Mouse (Mus musculus) liver, embryonic 16.5 days (tissue): ENCODE measurements around the gene Vps25. TPM values are rescaled to one million over a fixed set of nuclear protein-coding genes. Genes with fewer than 3 reads are reported as not detected.

Experiments used
- ATAC-seq: fragments of 200-750 bp; cut with Nextera tagmentation; 2 replicates; pipeline ENCODE4 v1.8.0; 2017; ENCODE audit warnings: low read depth, mild to moderate bottlenecking, moderate number of reproducible peaks, moderate library complexity
- H3K27ac ChIP-seq: fragments of 300-500 bp; sonication (generic); 2 replicates; pipeline ENCODE4 v1.5.1; 2014; ENCODE audit warnings: mild to moderate bottlenecking, low read length
- H3K27me3 ChIP-seq: fragments of 300-500 bp; sonication (generic); 2 replicates; pipeline ENCODE4 v1.6.1; 2014; ENCODE audit warnings: low read depth, low read length, mixed read lengths; ENCODE audit not compliant: control insufficient read depth, insufficient read depth
- H3K36me3 ChIP-seq: fragments of 300-500 bp; sonication (generic); 2 replicates; pipeline ENCODE4 v1.6.1; 2014; ENCODE audit warnings: mild to moderate bottlenecking; ENCODE audit not compliant: control insufficient read depth, insufficient read depth
- H3K4me1 ChIP-seq: fragments of 300-500 bp; sonication (generic); 2 replicates; pipeline ENCODE4 v1.6.1; 2014; ENCODE audit warnings: low read depth, low read length, mixed read lengths; ENCODE audit not compliant: control insufficient read depth
- H3K4me2 ChIP-seq: fragments of 300-500 bp; sonication (generic); 2 replicates; pipeline ENCODE4 v1.6.1; 2014; ENCODE audit warnings: low read depth, low read length, mixed read lengths
- H3K4me3 ChIP-seq: fragments of 300-500 bp; sonication (generic); 2 replicates; pipeline ENCODE4 v1.5.1; 2014; ENCODE audit warnings: low read depth, mild to moderate bottlenecking, low read length
- H3K9ac ChIP-seq: fragments of 300-500 bp; sonication (generic); 2 replicates; pipeline ENCODE4 v1.6.1; 2014; ENCODE audit warnings: low read depth, low read length
- H3K9me3 ChIP-seq: fragments of 300-500 bp; sonication (generic); replicated peaks from 2 replicates; pipeline ENCODE4 v1.6.1; 2016; ENCODE audit warnings: low read length; ENCODE audit not compliant: control insufficient read depth
- WGBS: fragments of 180-500 bp; shearing (Covaris S2); extraction: QIAGEN DNeasy Blood & Tissue Kit; methylation state at CpG from one replicate; pipeline ENCODE4 v1.1.7; 2014; ENCODE audit not compliant: insufficient replicate concordance; 5-methylcytosine and 5-hydroxymethylcytosine counted together
- polyA plus RNA-seq: library from polyadenylated mRNA; unstranded; fragments of >200 nt; fragmentation: Nextera tagmentation; extraction: Ambion mirVana; gene quantifications from 2 replicates; pipeline ENCODE4 v1.2.1, GENCODE M21; 2015

Gene Vps25
- polyA plus RNA-seq, 1 experiment from 2014 or later, result 75.2 TPM

- H3K4me1 ChIP-seq, result peaks cover under 1% of the 10 kb centered on the region; the same call in 1 of the 2 replicates
- ATAC-seq, result no peak
- no peak overlapping the region for H3K4me3 ChIP-seq
- H3K9me3 ChIP-seq, result no peaks in the 10 kb centered on the region
- 94% methylated on average over 8 of the region's 8 CpGs for WGBS
- H3K9ac ChIP-seq, result no peak overlapping the region
- no peak overlapping the region for H3K27ac ChIP-seq
- no peak overlapping the region for H3K4me2 ChIP-seq
- no peaks in the 10 kb centered on the region for H3K27me3 ChIP-seq
- peaks cover 61% of the 10 kb centered on the region for H3K36me3 ChIP-seq
Measured at GRCm38 (mm10) chr11:101295191-101295590, 41.7 kb downstream of the Vps25 start.

GRCm38 (mm10) chr11:101300881-101301280 is 47.4 kb downstream of the Vps25 start:
- Histone ChIP-seq H3K27ac (peak overlapping the region; percentile 79), H3K9me3 (no peaks in the 10 kb centered on the region), H3K4me2 (peak overlapping the region; percentile 71), H3K4me3 (peak overlapping the region; percentile 85), H3K9ac (peak overlapping the region; percentile 87), H3K36me3 (peaks cover 13% of the 10 kb centered on the region), H3K4me1 (peaks cover 15% of the 10 kb centered on the region), H3K27me3 (no peaks in the 10 kb centered on the region)
- WGBS, result 49% methylated on average over 7 of the region's 7 CpGs
- ATAC-seq, result no peak

- peak overlapping the region; percentile 87 for H3K9ac ChIP-seq
- WGBS, result 7% methylated on average over 26 of the region's 26 CpGs
- H3K36me3 ChIP-seq, result peaks cover 11% of the 10 kb centered on the region
- H3K27me3 ChIP-seq, result no peaks in the 10 kb centered on the region
- peak; percentile 48 for ATAC-seq
- H3K27ac ChIP-seq, result peak overlapping the region; percentile 79
- peaks cover 15% of the 10 kb centered on the region for H3K4me1 ChIP-seq
- no peaks in the 10 kb centered on the region for H3K9me3 ChIP-seq
- peak overlapping the region; percentile 71 for H3K4me2 ChIP-seq
- peak overlapping the region; percentile 85 for H3K4me3 ChIP-seq
Measured at GRCm38 (mm10) chr11:101301299-101302003, 47.9 kb downstream of the Vps25 start.

DNA sequence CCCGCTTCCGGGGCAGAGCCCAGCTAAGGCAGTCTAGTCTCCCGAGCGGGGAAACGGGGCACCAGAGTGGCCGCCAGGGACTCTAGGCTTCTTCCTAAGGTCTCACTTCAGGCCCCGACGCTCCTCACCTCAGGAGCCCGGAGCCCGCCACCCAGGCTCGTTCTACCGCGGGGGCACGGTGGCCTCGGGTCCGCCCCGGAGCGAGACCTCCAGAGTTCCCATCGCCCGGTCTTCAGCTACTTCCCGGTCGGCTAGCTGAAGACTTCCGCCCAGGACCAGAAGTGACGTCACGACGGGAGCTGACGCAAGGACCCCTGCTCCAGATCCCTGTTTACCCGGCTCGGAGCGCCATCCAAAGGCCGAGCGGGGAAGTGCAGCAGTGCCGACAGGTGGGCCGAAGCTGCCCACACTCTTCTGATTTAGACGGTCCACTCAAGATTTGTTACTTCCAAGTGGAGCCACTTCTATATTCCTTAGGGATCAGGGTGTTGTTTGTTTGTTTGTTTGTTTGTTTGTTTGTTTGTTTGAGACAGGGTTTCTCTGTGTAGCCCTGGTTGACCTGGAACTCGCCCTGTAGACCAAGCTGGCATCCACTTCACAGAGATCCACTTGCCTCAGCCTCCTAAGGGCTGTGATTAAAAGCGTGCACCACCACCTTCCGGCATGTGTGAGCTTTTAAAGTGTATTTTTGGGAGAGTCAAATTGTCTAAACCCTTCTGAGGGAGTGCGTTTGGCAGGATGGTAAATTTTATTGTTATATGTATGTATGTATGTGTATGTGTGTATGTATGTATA is 48.7 kb downstream of the Vps25 start, which contains the start of gene Becn1:
Becn1 (minus strand) TSS at position 283 of the 795 bp plus-strand sequence.
- WGBS, result 6% methylated on average over 39 of the region's 39 CpGs

GRCm38 (mm10) chr11:101307744-101308143 is 54.2 kb downstream of the Vps25 start:
- Histone ChIP-seq H3K27me3 (no peaks in the 10 kb centered on the region), H3K9me3 (no peaks in the 10 kb centered on the region), H3K4me2 (no peak overlapping the region), H3K9ac (no peak overlapping the region), H3K36me3 (no peaks in the 10 kb centered on the region), H3K27ac (no peak overlapping the region), H3K4me1 (no peaks in the 10 kb centered on the region; the same call in 1 of the 2 replicates), H3K4me3 (no peak overlapping the region)
- ATAC-seq, result no peak
- 30% methylated on average over 5 of the region's 5 CpGs for WGBS

More for the DNA sequence above, 48.7 kb downstream of the Vps25 start, which contains the start of gene Becn1:
- peaks cover 15% of the 10 kb centered on the region for H3K4me1 ChIP-seq
- H3K4me2 ChIP-seq, result peak within 1 kb of the TSS; percentile 71
- H3K9me3 ChIP-seq, result no peaks in the 10 kb centered on the region
- peak within 1 kb of the TSS; percentile 87 for H3K9ac ChIP-seq
- peak; percentile 96 for ATAC-seq
- no peaks in the 10 kb centered on the region for H3K27me3 ChIP-seq
- H3K4me3 ChIP-seq, result peak within 1 kb of the TSS; percentile 85
- peaks cover 11% of the 10 kb centered on the region for H3K36me3 ChIP-seq
- H3K27ac ChIP-seq, result peak within 1 kb of the TSS; percentile 79

Other genes with a start within 250 kb of the Vps25 start
- 47.5 and 49.9 TPM in 2 replicates for gene Atp6v0a1, start 244.3 kb upstream of the Vps25 start, polyA plus RNA-seq
- gene Naglu, start 183.7 kb upstream of the Vps25 start, polyA plus RNA-seq, result 7.1 and 7.2 TPM in 2 replicates
- gene Hsd17b1, start 175.3 kb upstream of the Vps25 start, polyA plus RNA-seq, result 0.28 and 0.30 TPM in 2 replicates
- 20.1 and 20.5 TPM in 2 replicates for gene Coasy, start 171.1 kb upstream of the Vps25 start, polyA plus RNA-seq
- gene Mlx, start 166.4 kb upstream of the Vps25 start, polyA plus RNA-seq, result 23.8 and 24.5 TPM in 2 replicates
- gene Psmc3ip, start 158.3 kb upstream of the Vps25 start, polyA plus RNA-seq, result 11.7 and 11.8 TPM in 2 replicates
- gene Retreg3, start 133.8 kb upstream of the Vps25 start, polyA plus RNA-seq, result 11.9 and 12.3 TPM in 2 replicates
- 34.3 and 36.6 TPM in 2 replicates for gene Tubg1, start 133.8 kb upstream of the Vps25 start, polyA plus RNA-seq
- gene Tubg2, start 97.8 kb upstream of the Vps25 start, polyA plus RNA-seq, result 0.05 and 0.09 TPM in 2 replicates
- 0.11 and 0.17 TPM in 2 replicates for gene Cntnap1, start 83.2 kb upstream of the Vps25 start, polyA plus RNA-seq
- 1.1 and 1.7 TPM in 2 replicates for gene Plekhh3, start 82.4 kb upstream of the Vps25 start, polyA plus RNA-seq
- 0.05 and 0.08 TPM in 2 replicates for gene Ccr10, start 78.3 kb upstream of the Vps25 start, polyA plus RNA-seq
- gene Ezh1, start 27.2 kb upstream of the Vps25 start, polyA plus RNA-seq, result 10.8 and 12.5 TPM in 2 replicates
- 20.8 and 21.8 TPM in 2 replicates for gene Ramp2, start 7.7 kb upstream of the Vps25 start, polyA plus RNA-seq
- 4.3 and 5.4 TPM in 2 replicates for gene Wnk4, start 6.9 kb downstream of the Vps25 start, polyA plus RNA-seq
- gene Cntd1, start 25.3 kb downstream of the Vps25 start, polyA plus RNA-seq, result 0.70 and 0.74 TPM in 2 replicates
- gene Coa3, start 25.4 kb downstream of the Vps25 start, polyA plus RNA-seq, result 77.7 and 79.9 TPM in 2 replicates
- gene Becn1, start 48.6 kb downstream of the Vps25 start, polyA plus RNA-seq, result 89.6 and 93.6 TPM in 2 replicates
- 162 and 170 TPM in 2 replicates for gene Psme3, start 62.5 kb downstream of the Vps25 start, polyA plus RNA-seq
- 1.5 and 1.8 TPM in 2 replicates for gene Aoc2, start 71.4 kb downstream of the Vps25 start, polyA plus RNA-seq
- 0.05 TPM in 2 replicates for gene Aoc3, start 76.9 kb downstream of the Vps25 start, polyA plus RNA-seq
- 0.15 and 0.26 TPM in 2 replicates for gene G6pc, start 113.9 kb downstream of the Vps25 start, polyA plus RNA-seq
- gene Aarsd1, start 163.9 kb downstream of the Vps25 start, polyA plus RNA-seq, result 31.0 and 35.3 TPM in 2 replicates
- gene Gm27029, start 171.1 kb downstream of the Vps25 start, polyA plus RNA-seq, result 2.2 TPM in 2 replicates
- gene Rundc1, start 171.4 kb downstream of the Vps25 start, polyA plus RNA-seq, result 4.7 and 5.2 TPM in 2 replicates
- 0.82 and 2.0 TPM in 2 replicates for gene Ptges3l, start 171.6 kb downstream of the Vps25 start, polyA plus RNA-seq
- 138 and 160 TPM in 2 replicates for gene Rpl27, start 188.6 kb downstream of the Vps25 start, polyA plus RNA-seq
- gene Ifi35, start 194.7 kb downstream of the Vps25 start, polyA plus RNA-seq, result 22.4 and 26.5 TPM in 2 replicates
- 1.4 and 1.7 TPM in 2 replicates for gene Rnd2, start 211.3 kb downstream of the Vps25 start, polyA plus RNA-seq
- gene Vat1, start 212.5 kb downstream of the Vps25 start, polyA plus RNA-seq, result 10.2 and 12.3 TPM in 2 replicates